Mouse (Mus musculus): ENCODE results near the gene Gatad2b. TPM values are rescaled to one million over a fixed set of nuclear protein-coding genes. Genes with fewer than 3 reads are reported as not detected.

Gatad2b gene
- polyA plus RNA-seq, 1 experiment from 2014 or later = 13.2 TPM

DNA sequence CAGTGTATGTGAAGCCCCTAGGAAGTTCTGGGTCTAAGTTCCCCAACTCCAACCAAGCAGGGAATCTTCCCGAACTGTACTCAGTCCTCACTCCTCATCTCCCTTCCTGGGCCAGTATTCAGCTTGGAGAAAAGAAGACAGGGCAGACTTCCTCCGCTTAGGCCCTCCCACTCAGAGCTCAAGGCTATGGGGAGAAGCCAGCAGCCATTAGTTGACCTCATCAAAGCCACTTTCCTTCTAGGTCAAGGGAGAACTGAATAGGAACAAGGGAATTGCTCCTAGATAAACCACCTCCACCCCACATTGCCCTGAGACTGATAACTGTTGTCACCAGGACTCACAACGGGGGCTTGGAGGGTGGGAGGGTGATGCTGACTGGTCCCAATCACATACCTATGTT, 111.1 kb downstream of the Gatad2b start:
- ATAC-seq (ENCODE audit: low FRiP score) = no peak

GRCm38 (mm10) chr3:90404609-90405008, 111.6 kb downstream of the Gatad2b start:
- Histone ChIP-seq H3K4me2 (no peak overlapping the region), H3K27ac (replicated peaks) (no peak overlapping the region), H3K9ac (replicated peaks) (no peak overlapping the region), H3K4me1 (no peaks in the 10 kb centered on the region), H3K27me3 (replicated peaks) (no peaks in the 10 kb centered on the region), H3K36me3 (peaks cover 97% of the 10 kb centered on the region), H3K4me3 (replicated peaks) (no peak overlapping the region), H3K9me3 (replicated peaks) (no peaks in the 10 kb centered on the region)
- no peak for ATAC-seq (ENCODE audit: low FRiP score)
- WGBS = 77% methylated on average over 4 of the region's 4 CpGs

More for the DNA sequence above, 111.1 kb downstream of the Gatad2b start:
- Histone ChIP-seq H3K9ac (replicated peaks) (no peak overlapping the region), H3K27me3 (replicated peaks) (no peaks in the 10 kb centered on the region), H3K4me3 (replicated peaks) (no peak overlapping the region), H3K9me3 (replicated peaks) (no peaks in the 10 kb centered on the region), H3K36me3 (peaks cover 97% of the 10 kb centered on the region), H3K27ac (replicated peaks) (no peak overlapping the region), H3K4me2 (no peak overlapping the region), H3K4me1 (no peaks in the 10 kb centered on the region)
- WGBS = 92% methylated on average over 3 of the region's 3 CpGs

DNA sequence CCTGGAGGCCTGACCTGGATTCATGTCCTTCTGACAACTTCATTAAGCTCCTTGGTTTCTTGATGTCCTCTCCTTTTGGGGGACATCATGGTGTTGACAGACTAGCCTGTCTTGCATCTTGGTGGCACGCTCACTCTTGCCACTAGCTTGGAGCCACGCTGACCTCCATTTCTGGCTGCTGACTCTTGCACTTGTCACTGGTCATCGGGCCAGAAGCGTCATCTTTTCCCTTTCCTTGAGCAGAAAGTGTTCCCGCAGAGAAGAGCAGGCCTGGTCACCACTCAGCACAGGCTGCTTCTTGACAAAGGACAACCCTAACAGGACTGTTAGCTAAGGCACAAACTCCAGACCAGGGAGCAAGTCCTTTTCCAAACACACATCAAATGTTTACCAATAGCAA, 113.4 kb downstream of the Gatad2b start:
- Histone ChIP-seq H3K27ac (replicated peaks) (no peak overlapping the region), H3K9me3 (replicated peaks) (no peaks in the 10 kb centered on the region), H3K36me3 (peaks cover 96% of the 10 kb centered on the region), H3K4me3 (replicated peaks) (no peak overlapping the region), H3K27me3 (replicated peaks) (no peaks in the 10 kb centered on the region), H3K4me1 (no peaks in the 10 kb centered on the region), H3K4me2 (no peak overlapping the region), H3K9ac (replicated peaks) (no peak overlapping the region)
- 97% methylated on average over 5 of the region's 5 CpGs for whole genome bisulfite sequencing
- ATAC-seq (ENCODE audit: low FRiP score) = no peak

GRCm38 (mm10) chr3:90408721-90409120, 115.7 kb downstream of the Gatad2b start:
- no peak overlapping the region for H3K27ac ChIP-seq (replicated peaks)
- no peak overlapping the region for H3K9ac ChIP-seq (replicated peaks)
- H3K9me3 ChIP-seq (replicated peaks) = no peaks in the 10 kb centered on the region
- ATAC-seq (ENCODE audit: low FRiP score) = no peak
- H3K4me1 ChIP-seq = no peaks in the 10 kb centered on the region
- H3K27me3 ChIP-seq (replicated peaks) = no peaks in the 10 kb centered on the region
- no peak overlapping the region for H3K4me2 ChIP-seq
- H3K36me3 ChIP-seq = peaks cover 88% of the 10 kb centered on the region
- WGBS = 92% methylated on average over 3 of the region's 3 CpGs
- H3K4me3 ChIP-seq (replicated peaks) = no peak overlapping the region

DNA sequence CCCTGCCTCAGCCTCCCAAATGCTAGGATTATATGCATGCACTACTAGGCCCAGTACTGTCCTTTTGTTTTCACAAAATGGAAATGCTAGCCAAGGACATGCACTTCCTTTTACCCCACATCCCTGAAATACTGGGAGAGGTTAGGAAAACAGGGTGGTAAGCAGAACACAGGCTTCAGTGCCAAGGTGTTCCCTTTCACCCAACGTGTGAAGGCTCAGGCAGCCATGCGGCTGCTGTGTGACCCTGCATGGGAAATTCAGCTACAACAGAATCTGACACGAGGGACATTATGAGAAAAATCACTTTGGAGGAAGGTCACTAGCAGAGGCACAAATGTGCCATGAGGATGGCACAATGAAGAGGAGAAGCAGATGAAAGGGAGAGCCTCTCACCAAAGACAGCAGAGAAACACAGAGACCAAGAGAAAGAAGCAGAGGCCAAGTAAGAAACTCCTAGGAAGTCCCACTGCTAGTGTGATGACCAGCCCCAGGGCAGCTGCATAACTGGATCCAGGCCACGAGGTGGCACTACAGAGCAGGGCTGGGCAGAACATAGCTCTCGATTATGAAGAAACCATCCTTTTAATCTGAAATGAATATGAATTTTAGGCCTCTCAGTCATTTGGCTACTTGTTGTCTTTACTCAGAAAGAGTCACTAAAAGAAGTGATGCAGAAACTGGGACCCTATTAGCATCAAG, 119.5 kb downstream of the Gatad2b start:
- Histone ChIP-seq H3K36me3 (peaks cover 84% of the 10 kb centered on the region), H3K4me1 (no peaks in the 10 kb centered on the region), H3K9ac (replicated peaks) (no peak overlapping the region), H3K4me3 (replicated peaks) (no peak overlapping the region), H3K27me3 (replicated peaks) (no peaks in the 10 kb centered on the region), H3K9me3 (replicated peaks) (no peaks in the 10 kb centered on the region), H3K4me2 (no peak overlapping the region), H3K27ac (replicated peaks) (peak overlapping the region; percentile 11; the same call in 1 of the 2 replicates)
- WGBS = 47% methylated on average over 5 of the region's 5 CpGs
- ATAC-seq (ENCODE audit: low FRiP score) = no peak

DNA sequence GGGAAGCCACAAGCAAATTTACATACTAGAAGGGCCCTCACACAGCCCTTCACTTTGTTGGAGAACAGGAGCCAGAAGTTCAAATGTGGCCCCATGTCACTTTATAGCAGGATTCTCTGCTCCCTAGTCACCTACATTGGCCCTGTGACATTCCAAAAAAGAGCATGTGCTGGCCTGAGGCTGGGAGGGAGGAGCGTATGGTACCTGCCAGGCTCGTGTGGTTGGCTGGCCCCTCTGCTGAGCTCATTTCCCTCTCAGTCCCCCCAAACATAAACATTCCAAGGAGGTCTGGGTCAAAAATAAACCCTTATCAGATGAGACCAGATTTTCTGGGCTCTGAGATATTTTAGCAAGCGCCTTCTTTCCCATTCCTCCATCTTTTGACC, 120.0 kb downstream of the Gatad2b start:
- H3K4me3 ChIP-seq (replicated peaks) = no peak overlapping the region
- no peak overlapping the region for H3K9ac ChIP-seq (replicated peaks)
- H3K36me3 ChIP-seq = peaks cover 83% of the 10 kb centered on the region
- ATAC-seq (ENCODE audit: low FRiP score) = no peak
- H3K27me3 ChIP-seq (replicated peaks) = no peaks in the 10 kb centered on the region
- no peak overlapping the region for H3K27ac ChIP-seq (replicated peaks)
- H3K4me2 ChIP-seq = no peak overlapping the region
- WGBS = 74% methylated on average over 3 of the region's 3 CpGs
- no peaks in the 10 kb centered on the region for H3K9me3 ChIP-seq (replicated peaks)
- H3K4me1 ChIP-seq = no peaks in the 10 kb centered on the region

Small RNAs within 50 kb of the gene (microRNA-seq; reads per million reads assigned to microRNA genes)
- not detected for gene Mir7012

Other genes with a start within 250 kb of the Gatad2b start
- gene 4933434E20Rik, start 241.5 kb upstream of the Gatad2b start, polyA plus RNA-seq (2015; fragmentation: Nextera tagmentation; extraction: Ambion mirVana) = 204 and 206 TPM in 2 replicates
- 122 and 129 TPM in 2 replicates for gene Ubap2l, start 240.6 kb upstream of the Gatad2b start, polyA plus RNA-seq (2015; fragmentation: Nextera tagmentation; extraction: Ambion mirVana)
- 313 and 382 TPM in 2 replicates for gene Tpm3, start 220.5 kb upstream of the Gatad2b start, polyA plus RNA-seq (2015; fragmentation: Nextera tagmentation; extraction: Ambion mirVana)
- gene Nup210l, start 189.0 kb upstream of the Gatad2b start, polyA plus RNA-seq (2015; fragmentation: Nextera tagmentation; extraction: Ambion mirVana) = 0.09 and 0.17 TPM in 2 replicates
- 856 and 950 TPM in 2 replicates for gene Rps27, start 79.5 kb upstream of the Gatad2b start, polyA plus RNA-seq (2015; fragmentation: Nextera tagmentation; extraction: Ambion mirVana)
- gene Rab13, start 79.5 kb upstream of the Gatad2b start, polyA plus RNA-seq (2015; fragmentation: Nextera tagmentation; extraction: Ambion mirVana) = 23.1 and 25.2 TPM in 2 replicates
- gene Jtb, start 61.6 kb upstream of the Gatad2b start, polyA plus RNA-seq (2015; fragmentation: Nextera tagmentation; extraction: Ambion mirVana) = 93.0 and 93.3 TPM in 2 replicates
- 0.82 and 2.2 TPM in 2 replicates for gene Creb3l4, start 49.7 kb upstream of the Gatad2b start, polyA plus RNA-seq (2015; fragmentation: Nextera tagmentation; extraction: Ambion mirVana)
- 49.3 and 56.0 TPM in 2 replicates for gene Slc39a1, start 45.0 kb upstream of the Gatad2b start, polyA plus RNA-seq (2015; fragmentation: Nextera tagmentation; extraction: Ambion mirVana)
- 20.7 and 28.1 TPM in 2 replicates for gene Crtc2, start 39.0 kb upstream of the Gatad2b start, polyA plus RNA-seq (2015; fragmentation: Nextera tagmentation; extraction: Ambion mirVana)
- 7.3 and 9.0 TPM in 2 replicates for gene Dennd4b, start 28.0 kb upstream of the Gatad2b start, polyA plus RNA-seq (2015; fragmentation: Nextera tagmentation; extraction: Ambion mirVana)
- 30.5 and 34.3 TPM in 2 replicates for gene Slc27a3, start 96.8 kb downstream of the Gatad2b start, polyA plus RNA-seq (2015; fragmentation: Nextera tagmentation; extraction: Ambion mirVana)
- 29.8 and 31.5 TPM in 2 replicates for gene Ints3, start 140.4 kb downstream of the Gatad2b start, polyA plus RNA-seq (2015; fragmentation: Nextera tagmentation; extraction: Ambion mirVana)
- gene Npr1, start 172.7 kb downstream of the Gatad2b start, polyA plus RNA-seq (2015; fragmentation: Nextera tagmentation; extraction: Ambion mirVana) = 3.1 and 4.4 TPM in 2 replicates
- gene Ilf2, start 182.9 kb downstream of the Gatad2b start, polyA plus RNA-seq (2015; fragmentation: Nextera tagmentation; extraction: Ambion mirVana) = 218 and 229 TPM in 2 replicates
- gene Snapin, start 197.9 kb downstream of the Gatad2b start, polyA plus RNA-seq (2015; fragmentation: Nextera tagmentation; extraction: Ambion mirVana) = 97.8 and 98.7 TPM in 2 replicates
- 169 TPM in 2 replicates for gene Chtop, start 216.3 kb downstream of the Gatad2b start, polyA plus RNA-seq (2015; fragmentation: Nextera tagmentation; extraction: Ambion mirVana)
- gene S100a1, start 221.2 kb downstream of the Gatad2b start, polyA plus RNA-seq (2015; fragmentation: Nextera tagmentation; extraction: Ambion mirVana) = 23.5 and 29.1 TPM in 2 replicates
- 11.7 and 16.8 TPM in 2 replicates for gene S100a13, start 221.3 kb downstream of the Gatad2b start, polyA plus RNA-seq (2015; fragmentation: Nextera tagmentation; extraction: Ambion mirVana)
- 0.87 and 13.5 TPM in 2 replicates for gene S100a14, start 233.7 kb downstream of the Gatad2b start, polyA plus RNA-seq (2015; fragmentation: Nextera tagmentation; extraction: Ambion mirVana)
- 44.0 and 69.4 TPM in 2 replicates for gene S100a16, start 244.1 kb downstream of the Gatad2b start, polyA plus RNA-seq (2015; fragmentation: Nextera tagmentation; extraction: Ambion mirVana)

All from neural tube, embryonic 15.5 days (tissue).